Mouse (Mus musculus): ENCODE measurements at regions not wholly inside any gene's neighbourhood (a gene's known extent, or its start where the extent isn't known, plus 50 kb on each side); places are given as distances from the start of the nearest gene placed in this dataset.

DNA sequence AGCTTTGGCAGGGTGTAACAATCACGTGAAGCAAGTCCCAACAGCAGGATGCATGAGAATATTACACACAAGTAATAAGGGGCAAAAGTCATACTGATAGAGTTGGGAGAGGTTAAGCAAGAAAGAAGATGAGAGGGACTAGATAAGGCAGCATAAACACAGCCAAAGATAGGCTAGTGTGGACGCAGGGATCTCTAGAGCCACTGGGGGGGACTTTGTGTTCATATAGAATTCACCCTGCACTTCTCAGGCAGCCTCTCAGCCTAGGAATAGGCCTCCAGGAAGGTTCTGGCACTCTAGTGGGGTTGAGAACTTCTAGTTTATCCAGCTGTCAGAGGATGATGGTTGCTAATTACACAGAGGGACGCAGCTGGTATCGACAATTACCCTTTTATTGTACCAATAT is 358.8 kb upstream of the Ddhd1 start:
- TF ChIP-seq POLR2A (IDR thresholded peaks at IDR 0.05; ENCODE audit: insufficient read depth, low read depth, low read length) (no peak), CTCF (IDR thresholded peaks at IDR 0.05; ENCODE audit: insufficient read depth, low read depth, low read length) (no peak)
